Mouse (Mus musculus) C2C12 (cell line): ENCODE results near the gene Ugt1a9. TPM values are rescaled to one million over a fixed set of nuclear protein-coding genes. Genes with fewer than 3 reads are reported as not detected.

Experiments
- H3K27me3 ChIP-seq: one replicate; pipeline ENCODE4 v1.6.1; 2011; ENCODE audit not compliant: control insufficient read depth, insufficient read depth, insufficient read length
- H3K36me3 ChIP-seq: one replicate; pipeline ENCODE4 v1.6.1; 2011; ENCODE audit not compliant: control insufficient read depth, insufficient read depth
- H3K4me3 ChIP-seq: one replicate; pipeline ENCODE4 v1.5.1; 2011; ENCODE audit warnings: mild to moderate bottlenecking, control low read depth; ENCODE audit not compliant: poor library complexity, insufficient read depth, severe bottlenecking
- H3K79me2 ChIP-seq: one replicate; pipeline ENCODE4 v1.6.1; 2011; ENCODE audit not compliant: control insufficient read depth, insufficient read depth
- H3K79me3 ChIP-seq: one replicate; pipeline ENCODE4 v1.6.1; 2011; ENCODE audit warnings: low read depth, control low read depth
- H3ac ChIP-seq: one replicate; pipeline ENCODE3; 2011; ENCODE audit warnings: low read depth; ENCODE audit not compliant: control insufficient read depth, insufficient read length
- CEBPB ChIP-seq: IDR thresholded peaks from one replicate; pipeline ENCODE4 v1.6.1; 2011; ENCODE audit warnings: low read depth, mild to moderate bottlenecking, control low read depth, moderate library complexity
- CTCF ChIP-seq: IDR thresholded peaks from one replicate; pipeline ENCODE4 v1.5.1; 2011; ENCODE audit not compliant: control insufficient read depth, insufficient read depth, insufficient read length
- FOSL1 ChIP-seq: IDR thresholded peaks from one replicate; pipeline ENCODE4 v1.8.0; 2011; ENCODE audit warnings: mild to moderate bottlenecking, low read length; ENCODE audit not compliant: poor library complexity, insufficient read depth, severe bottlenecking
- MAX ChIP-seq: IDR thresholded peaks from one replicate; pipeline ENCODE4 v1.6.1; 2011; ENCODE audit warnings: mild to moderate bottlenecking, control low read depth
- MYOD1 ChIP-seq: IDR thresholded peaks from one replicate; pipeline ENCODE4 v1.6.1; 2011; ENCODE audit warnings: low read depth; ENCODE audit not compliant: control insufficient read depth, insufficient read length
- MYOG ChIP-seq: IDR thresholded peaks from one replicate; pipeline ENCODE4 v1.6.1; 2011; ENCODE audit not compliant: control insufficient read depth, insufficient read length; ENCODE audit errors: extremely low read depth
- USF1 ChIP-seq: IDR thresholded peaks from one replicate; pipeline ENCODE4 v1.6.1; 2011; ENCODE audit warnings: low read depth, mild to moderate bottlenecking, control low read depth, moderate library complexity
- polyA plus RNA-seq: library from polyadenylated mRNA; unstranded; fragments of >200 nt; fragmentation: generic; extraction: Trizol; gene quantifications from one replicate; pipeline ENCODE4 v1.2.1, GENCODE M21; 2012; ENCODE audit warnings: missing spikeins

Gene Ugt1a9
- polyA plus RNA-seq, 1 experiment = not detected

DNA sequence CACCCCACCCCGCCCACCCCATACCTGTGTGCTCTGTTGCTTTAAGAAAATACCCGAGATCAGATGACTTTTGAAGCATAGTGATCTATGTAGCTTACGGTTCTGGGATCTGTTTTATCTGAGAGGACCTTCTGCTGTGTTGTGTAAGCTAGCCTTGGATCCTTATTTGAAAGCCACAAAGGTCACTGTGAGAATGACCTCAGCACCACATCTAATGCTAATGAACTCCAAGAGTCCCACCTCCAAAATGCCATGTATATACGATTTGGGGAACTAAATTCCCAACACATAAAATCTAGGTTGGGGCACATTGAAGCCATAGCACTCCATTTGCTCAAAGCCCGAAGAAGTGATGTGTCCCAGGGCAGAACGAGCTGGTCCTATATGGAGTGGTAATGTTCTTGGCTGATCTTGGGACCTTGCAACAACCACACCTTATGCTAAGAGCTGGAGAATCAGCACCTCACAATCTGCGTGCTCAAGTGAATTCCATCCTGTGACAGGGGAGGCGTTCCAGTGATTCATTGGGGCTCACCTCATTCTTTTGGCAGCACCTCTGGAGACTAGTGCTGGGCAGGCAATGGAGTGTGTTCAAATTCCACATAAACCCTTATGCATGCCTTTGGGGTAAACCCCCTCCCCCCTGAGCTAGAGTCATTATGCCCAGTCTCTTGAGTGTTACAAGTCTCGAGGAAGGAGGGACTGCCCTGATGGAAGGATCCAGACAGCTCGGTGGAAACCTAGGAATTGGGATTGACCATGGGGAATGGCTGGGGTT lies 186.5 kb downstream of the Ugt1a9 start:
- H3K4me3 ChIP-seq = no peak overlapping the region
- peaks cover 11% of the 10 kb centered on the region for H3K36me3 ChIP-seq
- TF ChIP-seq USF1 (no peak), CTCF (no peak), FOSL1 (no peak), MYOG (no peak), MAX (no peak), CEBPB (no peak), MYOD1 (no peak)
- peaks cover 2% of the 10 kb centered on the region for H3K79me3 ChIP-seq
- H3K27me3 ChIP-seq = peaks cover 3% of the 10 kb centered on the region
- H3ac ChIP-seq = no peak overlapping the region
- peaks cover 8% of the 10 kb centered on the region for H3K79me2 ChIP-seq

- Histone ChIP-seq H3K79me3 (peaks cover 2% of the 10 kb centered on the region), H3K4me3 (no peak overlapping the region), H3K36me3 (peaks cover 17% of the 10 kb centered on the region), H3K79me2 (peaks cover 8% of the 10 kb centered on the region), H3ac (no peak overlapping the region), H3K27me3 (no peaks in the 10 kb centered on the region)
- TF ChIP-seq USF1 = no peak
- TF ChIP-seq FOSL1 = no peak
- no peak for TF ChIP-seq MYOD1
- no peak for TF ChIP-seq CEBPB
- TF ChIP-seq MYOG = no peak
- no peak for TF ChIP-seq MAX
- TF ChIP-seq CTCF = no peak
Measured at GRCm38 (mm10) chr1:88257681-88258080, 187.1 kb downstream of the Ugt1a9 start.

GRCm38 (mm10) chr1:88258361-88258760 lies 187.8 kb downstream of the Ugt1a9 start:
- Histone ChIP-seq H3K79me3 (peaks cover 2% of the 10 kb centered on the region), H3K79me2 (peaks cover 14% of the 10 kb centered on the region), H3K27me3 (no peaks in the 10 kb centered on the region), H3K4me3 (no peak overlapping the region), H3K36me3 (peaks cover 24% of the 10 kb centered on the region), H3ac (no peak overlapping the region)
- TF ChIP-seq MYOG (no peak), FOSL1 (no peak), MAX (no peak), MYOD1 (no peak), CTCF (no peak), USF1 (no peak), CEBPB (no peak)

- peaks cover 20% of the 10 kb centered on the region for H3K79me2 ChIP-seq
- H3K27me3 ChIP-seq = no peaks in the 10 kb centered on the region
- no peak overlapping the region for H3K4me3 ChIP-seq
- TF ChIP-seq MYOG = no peak
- TF ChIP-seq CTCF = no peak
- no peak for TF ChIP-seq MAX
- TF ChIP-seq MYOD1 = no peak
- no peak for TF ChIP-seq FOSL1
- no peak for TF ChIP-seq USF1
- no peak for TF ChIP-seq CEBPB
- H3ac ChIP-seq = no peak overlapping the region
- peaks cover 2% of the 10 kb centered on the region for H3K79me3 ChIP-seq
- peaks cover 31% of the 10 kb centered on the region for H3K36me3 ChIP-seq
Measured at GRCm38 (mm10) chr1:88258881-88259642, 188.5 kb downstream of the Ugt1a9 start.

DNA sequence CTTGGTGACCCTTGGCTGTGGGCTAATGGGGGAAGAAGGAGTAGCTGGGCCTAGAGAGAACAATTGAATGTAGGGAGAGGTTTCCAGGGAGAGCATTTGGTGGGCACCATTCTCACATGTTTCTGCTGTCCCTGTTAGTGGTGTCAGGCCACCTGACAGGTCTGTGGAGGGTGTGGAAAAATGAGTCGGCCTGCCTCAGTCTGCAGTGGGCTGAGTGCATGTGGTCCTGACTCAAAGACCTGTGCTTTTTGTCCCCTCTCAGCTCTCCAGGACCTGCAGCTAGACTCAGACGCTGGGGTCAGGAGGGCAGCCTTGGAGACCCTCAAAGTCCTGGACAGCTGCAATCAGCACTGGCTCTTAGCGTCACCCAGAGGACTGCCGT lies 189.0 kb downstream of the Ugt1a9 start:
- Histone ChIP-seq H3K79me2 (peaks cover 26% of the 10 kb centered on the region), H3K79me3 (peaks cover 2% of the 10 kb centered on the region), H3K4me3 (no peak overlapping the region), H3K36me3 (peaks cover 37% of the 10 kb centered on the region), H3K27me3 (no peaks in the 10 kb centered on the region), H3ac (no peak overlapping the region)
- no peak for TF ChIP-seq CEBPB

DNA sequence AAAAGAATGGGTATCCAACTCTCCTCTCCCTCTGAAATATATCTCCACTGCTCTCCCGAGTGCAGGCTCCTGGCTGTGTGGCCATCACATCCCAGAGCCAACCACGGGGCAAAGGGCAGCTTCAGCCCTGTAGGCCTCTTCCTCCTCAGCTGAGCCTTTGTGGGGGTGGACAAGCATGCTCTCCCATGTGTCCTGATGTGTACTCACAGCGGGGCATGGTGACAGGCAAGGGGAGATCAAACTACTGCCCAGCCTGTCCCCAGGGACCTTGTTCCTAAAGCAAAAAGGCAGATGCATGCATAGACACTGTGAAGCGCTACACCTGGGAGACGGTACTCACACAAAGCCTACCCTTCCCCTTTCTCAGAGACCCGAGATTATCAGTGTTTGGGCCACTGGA lies 189.5 kb downstream of the Ugt1a9 start:
- peaks cover 31% of the 10 kb centered on the region for H3K79me2 ChIP-seq
- no peak overlapping the region for H3ac ChIP-seq
- H3K36me3 ChIP-seq = peaks cover 42% of the 10 kb centered on the region
- peaks cover 2% of the 10 kb centered on the region for H3K79me3 ChIP-seq
- no peak overlapping the region for H3K4me3 ChIP-seq
- no peaks in the 10 kb centered on the region for H3K27me3 ChIP-seq
- TF ChIP-seq USF1 (no peak), CTCF (no peak), MAX (no peak), MYOG (no peak), CEBPB (no peak), MYOD1 (no peak), FOSL1 (no peak)
